Mouse (Mus musculus) testis, postnatal 10 days (tissue): ENCODE results near the gene 1700042G07Rik.
A peak's percentile ranks its signal among the peaks of the same experiment; 100 is the strongest.
"Not testable (repeated sequence)": the region's sequence is repeated elsewhere in the genome, so short reads cannot be mapped to it uniquely, and the experiment has no call there.

Experiments
- DNase-seq: peaks from one replicate; pipeline ENCODE4 v3.0.0; 2021; ENCODE audit warnings: low spot score

1700042G07Rik gene

DNA sequence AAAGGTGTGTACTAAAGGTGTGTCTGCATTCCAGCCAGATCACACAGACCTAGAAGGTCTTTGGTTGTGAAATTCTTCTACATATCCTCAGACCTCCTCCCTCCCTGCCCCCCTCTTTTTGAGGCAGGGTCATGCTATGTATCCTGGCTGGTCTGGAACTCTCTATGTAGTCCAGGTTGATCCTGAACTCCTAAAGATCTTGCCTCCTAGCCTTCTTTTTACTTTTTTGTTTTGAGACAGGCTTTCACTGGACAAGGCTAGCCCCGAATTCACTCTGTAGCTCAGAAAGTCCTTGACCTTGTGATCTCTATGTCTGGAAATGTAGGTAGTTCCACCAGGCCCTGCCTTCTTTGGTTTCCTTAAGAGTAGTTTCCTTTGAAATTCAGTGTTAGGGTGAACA is 35.7 kb downstream of the 1700042G07Rik start:
- DNase-seq = no peak

DNA sequence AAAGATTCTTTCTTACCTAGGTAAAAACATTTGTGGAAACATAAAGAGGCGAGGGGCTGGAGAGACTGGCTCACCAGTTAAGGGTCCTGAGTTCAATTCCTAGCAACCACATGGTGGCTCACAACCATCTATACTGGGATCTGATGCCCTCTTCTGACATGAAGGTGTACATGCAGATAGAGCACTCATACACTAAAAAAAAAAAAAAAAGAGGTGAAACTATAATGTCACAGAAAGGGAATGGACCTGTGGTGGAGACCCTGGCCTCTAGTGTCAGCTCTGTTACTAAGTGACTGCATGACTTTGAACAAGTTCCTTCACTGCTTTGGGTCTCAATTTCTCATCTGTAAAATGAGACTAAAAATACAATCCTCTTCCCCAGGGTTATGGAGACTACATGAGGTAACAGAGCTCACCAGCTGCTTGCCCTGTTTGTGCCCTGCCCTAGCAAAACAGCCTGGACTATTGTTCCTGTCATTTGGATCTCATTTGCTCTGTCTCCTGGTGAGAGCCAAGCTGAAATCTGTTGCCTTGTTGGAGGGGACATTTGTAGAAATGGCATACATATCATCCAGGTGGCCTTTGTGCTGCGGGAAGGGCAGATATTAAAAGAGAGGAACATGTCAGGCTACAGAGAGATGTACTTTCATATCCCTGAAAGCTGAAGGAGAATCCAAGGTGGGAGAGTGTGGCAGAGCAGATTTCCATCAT is 42.9 kb downstream of the 1700042G07Rik start:
- DNase-seq = no peak

DNA sequence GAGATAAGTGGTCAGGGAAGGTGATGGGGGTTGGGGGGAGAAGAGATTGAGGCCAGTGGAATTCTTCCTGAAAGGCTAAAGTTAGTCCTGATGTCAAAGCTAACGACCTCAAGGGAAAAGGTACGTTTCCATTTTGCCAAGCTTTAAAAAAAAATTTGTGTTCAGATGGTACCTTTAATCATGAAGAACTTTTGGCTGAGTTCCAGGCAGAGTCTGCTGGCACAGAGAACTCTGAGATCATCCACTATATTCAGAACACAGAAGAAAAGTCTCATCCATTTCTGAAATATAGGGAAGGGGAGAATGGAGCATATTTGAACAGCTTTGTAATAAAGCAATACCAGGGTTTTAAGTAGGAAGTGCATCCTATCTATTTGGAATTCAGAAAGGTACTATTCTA is 43.9 kb downstream of the 1700042G07Rik start:
- DNase-seq = no peak

DNA sequence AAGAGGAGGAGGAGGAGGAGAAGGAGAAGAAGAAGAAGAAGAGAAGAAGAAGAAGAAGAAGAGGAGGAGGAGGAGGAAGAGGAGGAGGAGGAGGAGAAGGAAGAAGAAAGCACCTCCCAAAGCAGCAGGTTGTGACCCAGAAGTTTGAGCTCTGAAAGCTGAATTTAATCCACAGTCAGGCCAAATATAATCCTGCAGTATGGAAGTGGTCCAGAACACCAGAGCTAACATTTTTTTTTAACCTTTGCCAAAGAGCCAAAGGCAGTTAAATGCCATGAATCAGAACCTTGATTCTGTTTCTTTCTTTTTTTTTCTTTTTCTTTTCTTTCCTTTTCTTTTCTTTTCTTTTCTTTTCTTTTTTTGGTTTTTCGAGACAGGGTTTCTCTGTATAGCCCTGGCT is 44.5 kb downstream of the 1700042G07Rik start:
- DNase-seq = not testable (repeated sequence)

DNA sequence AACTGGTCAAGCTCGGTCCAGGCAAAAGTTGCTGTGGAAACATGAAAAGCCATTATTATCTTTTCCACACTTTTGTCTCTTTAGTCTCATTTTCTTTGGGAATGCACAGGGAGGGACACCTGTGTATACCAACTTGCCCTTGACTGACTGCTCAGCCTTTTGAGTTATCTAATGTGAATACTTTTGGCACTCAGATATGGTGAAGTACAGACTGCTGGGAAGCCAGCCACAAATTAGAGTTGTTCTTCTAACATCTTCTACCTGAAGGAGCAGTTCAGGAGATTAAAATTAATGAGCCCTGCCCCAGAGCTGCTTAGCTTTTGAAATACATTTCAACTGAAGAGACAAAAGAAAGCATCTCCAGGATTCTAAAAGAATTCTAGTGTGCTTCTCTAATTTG is 45.9 kb downstream of the 1700042G07Rik start:
- DNase-seq = no peak

DNA sequence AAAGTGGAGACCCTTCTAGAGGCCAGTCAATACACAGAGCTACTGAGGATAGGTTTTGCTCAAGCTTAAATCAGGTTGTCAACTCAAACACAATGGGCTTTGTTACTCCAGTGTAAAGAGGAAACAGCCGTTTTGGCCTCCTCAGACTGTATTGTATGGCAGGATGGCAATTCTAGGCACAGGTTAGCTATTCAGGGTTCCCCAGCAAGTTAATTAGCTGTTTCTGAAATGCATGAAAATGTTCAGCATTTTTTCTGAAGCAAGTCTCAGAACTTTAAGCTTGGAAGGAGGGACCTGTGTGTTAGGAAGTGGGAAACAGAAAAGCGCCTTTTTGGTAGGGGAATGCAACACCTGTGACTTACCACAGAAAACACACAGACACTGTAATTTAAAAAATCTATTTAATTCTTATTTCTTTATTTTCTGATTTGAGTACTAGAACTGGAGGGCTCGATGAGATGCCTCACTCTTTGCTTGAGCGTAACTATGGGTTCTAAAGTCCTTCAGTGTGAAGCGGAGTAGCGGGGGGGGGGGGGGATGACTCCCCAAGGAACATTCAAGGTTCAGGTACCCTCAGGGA is 47.0 kb downstream of the 1700042G07Rik start:
- DNase-seq = no peak

DNA sequence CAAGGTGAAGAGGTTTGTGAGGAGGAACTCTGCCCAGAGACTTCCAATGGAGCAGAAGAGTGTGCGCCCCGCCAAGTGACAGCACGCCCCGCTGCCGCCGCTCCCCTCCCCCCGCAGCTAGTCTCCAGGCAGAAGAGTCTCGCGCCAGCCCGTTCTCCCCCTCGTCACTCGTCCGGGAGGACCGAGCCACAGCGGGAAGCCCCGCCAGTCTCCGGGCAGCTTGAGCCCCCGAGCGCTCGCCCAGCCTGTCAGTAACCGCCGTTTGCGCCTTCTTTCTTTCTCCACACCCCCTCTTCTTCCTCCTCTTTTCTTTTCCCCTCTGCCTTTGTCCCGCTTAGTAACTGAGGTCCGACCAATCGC is 47.6 kb downstream of the 1700042G07Rik start:
- DNase-seq = peak; percentile 85

DNA sequence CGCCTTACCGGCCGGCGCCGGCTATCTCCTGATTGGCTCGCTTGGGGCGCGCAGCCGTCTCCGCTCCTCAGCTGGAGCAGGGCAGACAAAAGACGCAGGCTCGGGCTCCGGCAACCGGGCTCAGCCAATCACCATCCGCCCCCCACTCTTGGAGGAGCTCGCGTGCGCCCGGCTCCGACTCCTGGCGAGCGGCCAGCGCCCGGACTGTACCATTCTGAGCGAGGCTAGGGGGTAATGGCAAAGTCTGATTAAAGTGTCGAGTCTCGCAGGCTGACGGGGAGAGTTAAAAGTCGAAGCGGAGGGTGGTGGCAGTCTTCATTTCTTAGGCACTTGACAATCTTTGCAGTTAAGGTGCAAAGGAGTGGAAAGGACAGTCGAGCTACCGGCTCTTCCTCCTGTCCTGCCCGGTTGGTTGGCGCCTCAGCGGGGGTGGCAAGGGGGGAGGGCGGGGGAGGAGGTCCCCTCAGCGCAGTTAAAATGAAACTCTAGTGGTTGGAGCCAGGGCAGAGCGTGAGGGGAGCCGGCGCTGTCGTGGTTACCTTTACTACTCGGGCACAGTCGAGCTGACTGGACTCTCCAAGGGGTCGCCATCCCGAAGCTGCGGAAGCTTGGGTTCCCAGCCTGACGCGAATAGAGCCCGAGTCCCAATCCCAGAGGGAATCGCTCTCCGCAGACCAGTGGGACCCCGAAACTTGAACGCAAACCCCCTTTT is 48.1 kb downstream of the 1700042G07Rik start, which contains the start of gene Pik3r3:
TSS of gene Pik3r3 (plus strand) at position 479 of the 712 bp plus-strand sequence.
- DNase-seq = peak; percentile 98

DNA sequence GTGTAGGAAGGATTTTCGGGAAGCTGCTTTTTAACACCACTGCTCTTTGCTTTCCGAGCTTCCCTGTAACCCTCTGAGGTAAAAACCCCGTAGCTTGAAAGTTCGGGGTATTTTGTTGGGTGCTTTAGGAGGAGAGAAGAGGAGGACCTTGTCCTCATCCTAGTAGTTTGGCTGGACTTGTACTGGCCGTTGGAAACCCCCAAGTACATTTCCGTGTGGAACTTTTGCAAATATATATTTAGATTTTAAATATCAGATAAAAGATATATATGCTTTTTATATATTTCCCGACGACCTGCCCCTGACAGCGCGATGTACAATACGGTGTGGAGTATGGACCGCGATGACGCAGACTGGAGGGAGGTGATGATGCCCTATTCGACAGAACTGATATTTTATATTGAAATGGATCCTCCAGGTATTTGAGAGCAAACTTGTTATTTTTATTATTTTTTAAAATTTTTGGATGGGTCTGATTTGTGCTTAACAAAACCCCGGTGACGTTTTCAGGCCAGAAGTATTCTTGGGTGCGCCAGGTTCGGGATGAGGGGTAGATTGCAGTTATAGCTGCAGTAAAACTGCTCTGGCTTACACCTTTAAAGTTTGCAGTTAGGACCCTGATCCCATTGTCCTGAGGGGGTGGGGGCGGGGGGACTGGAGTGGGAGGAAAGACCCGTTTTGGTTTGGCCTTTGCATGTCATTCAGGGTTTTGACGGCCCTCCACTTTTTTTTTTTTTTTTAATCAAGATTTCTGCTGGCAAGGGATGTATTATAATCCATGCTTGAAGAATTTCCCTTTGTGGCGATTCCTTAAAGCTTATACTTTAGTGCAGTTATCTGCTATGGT is 49.0 kb downstream of the 1700042G07Rik start:
- peak; percentile 42 for DNase-seq

DNA sequence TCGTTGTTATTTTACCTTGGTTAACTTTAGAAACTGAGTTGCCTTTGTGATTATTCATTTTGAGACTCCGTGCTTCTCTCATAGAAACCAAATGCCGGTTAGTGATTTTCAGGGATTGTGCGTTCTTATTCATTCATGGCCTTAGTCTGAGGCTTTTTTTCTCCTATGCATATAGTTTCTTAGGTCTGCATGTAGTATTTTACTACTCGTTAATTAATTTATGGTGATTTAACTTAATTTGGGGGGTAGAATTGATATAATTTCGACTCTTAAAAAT is 49.6 kb downstream of the 1700042G07Rik start:
- DNase-seq = no peak
